Mouse (Mus musculus) gastrocnemius, postnatal 25 days (tissue): ENCODE measurements around the gene Tmigd1. TPM values are rescaled to one million over a fixed set of nuclear protein-coding genes. Genes with fewer than 3 reads are reported as not detected.

Experiments
- DNase-seq: peaks from one replicate; pipeline ENCODE4 v3.0.0; 2022
- long read RNA-seq, 2 experiments: library from polyadenylated mRNA; stranded (forward); transcript quantifications; one replicate each; pipeline ENCODE4 v2.0.0; 2021
- total RNA-seq, 2 experiments: library from RNA; stranded (reverse); gene quantifications; 1 replicate in 1 of 2; 2 replicates in 1 of 2; pipeline ENCODE4 v1.2.3; 2021

Tmigd1 gene
- not detected for total RNA-seq
- long read RNA-seq, experiment 1, result 0 reads
- long read RNA-seq, experiment 2, partial matches to known transcripts, result 0 of 1 reads
- long read RNA-seq, experiment 2, other reads (novel, unspliced or antisense), result 1 of 1 reads

DNA sequence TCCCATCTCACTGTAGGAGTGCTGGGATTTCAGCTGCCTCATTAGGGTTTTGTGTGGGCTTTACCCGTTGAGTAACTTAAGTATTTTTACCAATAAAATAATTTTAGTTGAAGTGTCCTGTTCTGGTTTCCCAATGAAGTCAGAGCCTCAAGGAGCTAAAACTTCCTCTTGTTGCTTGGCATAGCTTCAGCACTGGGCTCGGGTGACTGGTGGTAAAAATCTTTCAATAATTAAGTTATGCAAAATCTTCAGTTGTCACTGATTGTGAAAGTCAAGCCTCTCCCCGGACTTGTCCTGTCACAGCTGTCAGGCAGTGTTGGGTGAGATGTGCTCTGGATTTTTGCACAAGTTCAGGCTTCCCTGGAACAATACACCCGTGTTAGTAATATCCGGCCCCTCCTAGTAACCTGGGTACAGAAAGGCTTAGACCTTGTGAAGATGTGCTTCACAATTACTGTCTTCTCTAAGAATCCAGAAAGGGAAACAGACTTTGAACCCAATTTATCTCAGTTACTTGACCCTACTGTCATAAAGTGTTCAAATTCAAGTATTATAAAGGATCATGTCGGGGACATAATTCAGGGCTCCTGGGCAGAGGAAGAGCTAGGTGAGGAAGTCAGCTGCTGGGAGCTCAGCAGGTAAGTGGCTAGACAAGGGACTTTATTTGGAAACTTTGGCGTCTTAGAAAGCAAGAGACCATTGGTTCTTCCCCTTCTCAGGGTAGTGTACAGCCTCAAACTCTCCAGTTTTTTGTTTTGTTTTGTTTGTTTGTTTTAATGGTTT is at the start of gene Tmigd1:
Gene Tmigd1 (plus strand): TSS at position 581 of the 783 bp plus-strand sequence.
- no peak for DNase-seq

DNA sequence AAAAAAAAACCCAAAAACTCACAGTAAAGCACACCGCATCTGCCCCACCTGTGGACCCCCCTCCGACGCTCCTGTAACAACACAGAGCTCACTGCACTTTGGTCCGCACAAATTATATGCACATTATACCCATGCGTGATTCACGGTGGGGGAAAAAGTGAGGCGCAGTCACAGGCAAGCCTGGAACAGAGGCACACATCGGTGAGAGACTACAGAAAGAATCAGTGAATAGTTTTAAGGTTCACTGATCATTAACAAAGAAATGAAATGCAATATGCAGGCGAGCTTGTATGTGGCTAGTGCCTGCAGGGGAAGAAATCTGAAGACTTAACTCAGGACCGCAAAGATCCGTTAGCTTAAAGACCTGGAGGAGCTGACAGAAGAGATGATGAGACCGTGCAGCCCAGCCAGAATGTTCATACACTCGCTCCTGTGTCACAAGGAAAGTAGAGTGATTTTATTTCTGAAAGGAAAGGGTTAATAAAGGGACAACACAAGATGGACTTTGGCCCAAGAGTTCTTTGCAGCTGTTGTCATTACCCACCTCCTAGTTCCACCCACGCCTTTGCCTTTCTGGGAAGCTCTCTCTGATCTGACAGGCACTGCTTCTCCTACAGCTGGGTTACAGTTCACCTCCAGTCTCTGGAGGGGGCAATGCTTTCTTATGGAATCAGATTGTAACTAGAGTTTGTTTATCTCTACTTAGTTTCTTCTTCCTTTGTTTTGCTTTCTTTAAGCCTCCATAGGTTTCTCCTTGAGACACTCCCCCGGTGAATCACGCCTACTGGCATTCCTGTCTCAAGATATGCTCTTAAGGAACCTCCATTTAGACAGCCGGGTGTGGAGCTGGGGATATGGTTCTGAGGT is 47.3 kb upstream of the Tmigd1 start:
- no peak for DNase-seq

DNA sequence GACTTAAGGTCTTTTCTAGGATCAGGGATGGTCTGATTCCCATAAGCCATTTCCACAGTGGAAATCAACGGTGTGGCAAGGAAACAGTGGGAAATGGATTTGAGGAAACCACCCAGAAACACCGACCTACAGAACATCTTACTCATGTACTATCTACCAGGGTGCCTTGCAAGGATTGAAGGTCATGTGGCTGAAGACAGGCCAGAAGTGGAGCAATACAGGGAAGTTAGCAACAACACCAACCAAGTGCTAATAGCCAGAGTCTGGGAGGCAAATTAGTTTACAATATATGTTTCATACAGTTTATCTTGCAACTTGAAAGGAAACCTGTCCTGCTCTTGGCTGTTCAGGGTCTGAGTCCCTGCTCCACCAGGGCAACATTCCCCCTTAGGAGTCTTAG is 45.4 kb upstream of the Tmigd1 start:
- no peak for DNase-seq

DNA sequence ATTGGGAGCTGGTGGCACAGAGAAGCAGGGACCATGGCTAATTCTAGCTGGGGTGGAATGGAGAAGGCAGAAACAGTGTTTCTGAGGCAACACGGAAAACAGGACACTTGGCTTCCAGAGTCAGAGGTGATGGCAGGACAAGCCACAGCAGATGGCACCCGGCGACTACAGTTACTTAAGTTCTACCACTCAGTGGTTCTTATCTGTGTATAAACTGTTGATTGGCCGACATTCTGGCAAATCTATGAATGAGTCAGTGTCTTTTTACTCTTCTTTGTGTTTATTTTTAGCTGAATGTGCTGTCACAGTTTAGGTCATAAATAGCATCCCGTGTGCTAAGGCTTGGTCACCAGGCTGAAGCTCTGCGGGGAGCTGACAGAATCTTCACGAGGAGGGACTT is 44.8 kb upstream of the Tmigd1 start:
- no peak for DNase-seq

DNA sequence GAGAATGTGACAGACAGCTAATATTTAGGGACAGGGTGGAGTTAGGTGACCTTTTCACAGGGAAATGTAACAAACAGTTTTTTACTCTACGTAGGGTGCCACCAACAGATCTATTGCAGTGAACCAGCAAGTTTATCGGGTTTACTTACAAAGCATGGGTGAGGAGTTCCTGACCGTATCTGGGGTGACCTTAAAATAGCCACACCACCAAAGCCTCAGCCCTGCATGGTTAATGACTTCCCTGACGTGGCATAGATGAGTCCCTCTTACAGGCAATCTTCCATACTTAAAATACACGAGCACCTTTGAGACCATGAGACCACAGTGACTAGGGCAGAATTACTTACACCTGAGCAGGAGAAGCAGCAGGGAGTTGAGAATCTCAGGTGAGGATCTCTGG is 43.2 kb upstream of the Tmigd1 start:
- DNase-seq, result no peak

DNA sequence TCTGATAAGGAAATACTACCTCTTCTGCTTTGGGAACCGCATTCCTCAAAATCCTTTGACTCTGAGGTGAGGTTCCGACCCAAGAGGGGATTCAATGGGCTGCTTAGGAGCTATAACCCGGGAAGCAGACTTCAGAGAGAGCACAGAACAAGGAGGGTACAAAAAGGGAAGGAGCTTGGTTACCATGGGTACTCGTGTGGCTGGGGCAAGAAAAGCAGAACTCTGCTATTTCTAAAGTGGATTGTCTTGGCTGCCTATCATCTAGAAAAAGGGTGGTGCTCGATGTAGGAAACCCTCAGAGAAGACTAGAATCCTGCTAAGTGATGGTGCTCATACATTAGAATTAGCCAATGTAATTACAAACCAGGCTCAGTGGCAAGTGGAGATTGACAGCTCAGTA is 42.7 kb upstream of the Tmigd1 start:
- DNase-seq, result no peak

DNA sequence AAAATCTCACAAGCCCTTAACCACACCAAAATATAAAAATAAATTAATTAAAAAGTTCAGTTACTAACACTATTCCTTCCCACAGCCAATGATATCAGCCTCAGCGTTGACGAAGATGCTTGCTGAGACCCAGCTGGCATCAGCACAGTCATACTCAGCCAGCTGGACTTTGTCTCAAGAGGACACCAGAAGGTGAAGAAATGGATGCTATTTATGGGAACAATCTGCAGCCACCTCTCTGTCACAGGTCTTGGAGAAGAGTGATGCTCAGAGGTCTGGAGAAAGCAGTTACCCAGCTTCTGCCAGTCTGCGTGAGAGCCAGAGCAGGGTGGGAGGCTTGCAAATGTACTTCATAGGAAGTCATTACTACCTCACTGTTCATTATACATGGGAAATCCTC is 40.8 kb upstream of the Tmigd1 start:
- DNase-seq, result no peak

DNA sequence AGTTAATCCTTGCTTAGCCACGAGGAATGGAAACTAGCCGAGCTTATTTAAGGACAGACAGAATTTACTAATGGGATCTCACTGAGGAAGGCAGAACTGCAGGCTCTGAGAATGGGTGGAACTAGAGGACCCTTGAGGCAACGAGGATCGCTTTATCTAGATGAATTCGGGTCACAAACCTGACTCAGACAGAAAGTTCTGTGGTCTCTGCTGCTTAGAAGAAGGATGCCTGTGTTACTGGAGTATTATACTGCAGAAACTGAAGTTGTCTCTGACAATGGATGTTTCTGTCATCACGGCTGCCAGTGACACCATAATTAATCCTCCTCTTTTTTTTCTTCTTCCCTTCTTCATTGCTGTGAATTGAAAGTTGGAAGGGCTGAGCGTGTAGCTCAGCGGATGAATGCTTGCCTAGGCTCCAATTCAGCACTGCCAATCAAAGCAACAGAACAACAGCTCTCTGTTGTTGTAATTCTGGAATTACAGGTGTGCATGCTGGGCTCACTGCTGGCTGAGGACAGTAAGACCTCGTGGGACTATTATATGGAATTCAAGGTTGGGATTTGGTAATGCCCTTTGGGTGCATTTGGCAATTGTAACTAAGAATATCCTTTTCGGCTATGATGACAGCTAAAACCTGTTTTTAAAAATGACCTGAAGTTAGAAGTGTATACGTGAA is 29.3 kb upstream of the Tmigd1 start:
- no peak for DNase-seq

DNA sequence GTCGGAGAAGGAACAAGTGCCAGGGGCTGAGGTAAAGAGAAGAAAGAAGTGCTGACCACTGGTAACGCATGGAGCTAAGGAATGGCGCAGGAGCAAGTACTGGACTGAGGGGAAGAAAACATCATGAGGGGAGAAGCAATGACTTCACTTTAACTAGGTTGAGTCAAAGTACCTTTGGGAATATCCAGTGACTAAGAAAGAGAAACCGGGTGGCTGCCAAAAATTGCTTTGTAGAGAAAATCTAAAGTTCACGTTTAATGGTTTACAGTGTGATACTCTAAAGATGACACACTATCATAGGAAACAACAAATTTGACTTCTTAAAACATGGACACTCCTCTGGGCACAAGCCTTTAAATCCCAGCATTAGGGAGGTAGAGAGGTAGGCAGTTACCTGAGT is 28.1 kb upstream of the Tmigd1 start:
- no peak for DNase-seq

DNA sequence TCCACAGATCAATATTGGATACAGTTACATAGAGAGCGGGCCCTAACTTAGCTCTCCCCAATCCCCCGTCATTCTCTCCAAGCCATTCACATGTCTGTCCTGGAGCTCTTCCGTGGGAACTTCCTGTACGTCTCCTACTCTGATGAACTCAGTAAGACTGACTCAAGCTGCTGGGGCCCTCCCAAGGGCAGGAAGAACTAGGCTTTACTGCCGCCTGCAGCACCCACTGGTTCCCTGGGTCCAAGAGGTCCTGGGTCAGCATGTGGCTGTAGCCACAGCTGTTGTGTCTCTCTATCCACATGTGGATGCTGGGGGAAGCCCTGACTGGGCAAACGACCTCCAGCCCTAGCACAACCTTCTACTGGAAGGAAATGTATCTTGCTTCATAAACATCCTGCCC is 27.2 kb upstream of the Tmigd1 start:
- DNase-seq, result no peak

DNA sequence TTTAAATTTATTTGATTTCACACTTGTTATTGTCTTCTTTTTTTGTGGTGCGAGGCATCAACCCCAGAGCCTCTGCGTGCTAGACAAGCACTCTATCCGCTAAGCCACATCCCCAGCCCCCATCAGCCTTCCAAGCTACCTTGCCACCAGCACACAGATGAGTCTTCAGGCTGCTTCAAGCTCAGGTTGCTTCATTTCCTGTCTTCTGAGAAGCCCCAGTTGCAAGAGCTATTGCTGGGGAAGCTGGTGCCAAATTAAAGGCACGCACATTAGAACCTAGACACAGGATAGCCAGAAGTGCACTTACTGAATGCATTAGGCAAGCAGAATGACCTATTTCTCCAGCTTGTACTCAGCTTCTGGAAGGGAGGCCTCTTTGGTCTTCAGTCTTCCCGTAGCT is 22.1 kb upstream of the Tmigd1 start:
- DNase-seq, result no peak

DNA sequence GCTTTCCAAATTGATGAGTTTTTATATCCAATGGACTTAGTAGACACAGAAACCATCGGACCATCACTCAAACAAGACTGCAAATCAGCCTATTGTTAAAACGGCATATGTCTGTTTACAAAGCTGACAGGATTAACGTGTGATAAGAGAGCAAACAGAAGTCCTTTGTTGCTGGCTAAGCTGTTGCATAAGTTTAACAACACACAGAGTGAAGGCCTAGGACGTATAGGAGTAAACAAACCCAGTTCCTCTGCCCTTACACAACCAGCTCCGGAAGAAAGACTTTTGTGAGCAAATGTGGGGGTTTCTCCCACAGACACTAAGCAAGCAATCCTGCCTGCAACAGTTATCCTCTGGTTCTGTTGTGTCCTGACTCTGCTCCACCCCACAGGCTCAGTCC is 17.5 kb upstream of the Tmigd1 start:
- no peak for DNase-seq

DNA sequence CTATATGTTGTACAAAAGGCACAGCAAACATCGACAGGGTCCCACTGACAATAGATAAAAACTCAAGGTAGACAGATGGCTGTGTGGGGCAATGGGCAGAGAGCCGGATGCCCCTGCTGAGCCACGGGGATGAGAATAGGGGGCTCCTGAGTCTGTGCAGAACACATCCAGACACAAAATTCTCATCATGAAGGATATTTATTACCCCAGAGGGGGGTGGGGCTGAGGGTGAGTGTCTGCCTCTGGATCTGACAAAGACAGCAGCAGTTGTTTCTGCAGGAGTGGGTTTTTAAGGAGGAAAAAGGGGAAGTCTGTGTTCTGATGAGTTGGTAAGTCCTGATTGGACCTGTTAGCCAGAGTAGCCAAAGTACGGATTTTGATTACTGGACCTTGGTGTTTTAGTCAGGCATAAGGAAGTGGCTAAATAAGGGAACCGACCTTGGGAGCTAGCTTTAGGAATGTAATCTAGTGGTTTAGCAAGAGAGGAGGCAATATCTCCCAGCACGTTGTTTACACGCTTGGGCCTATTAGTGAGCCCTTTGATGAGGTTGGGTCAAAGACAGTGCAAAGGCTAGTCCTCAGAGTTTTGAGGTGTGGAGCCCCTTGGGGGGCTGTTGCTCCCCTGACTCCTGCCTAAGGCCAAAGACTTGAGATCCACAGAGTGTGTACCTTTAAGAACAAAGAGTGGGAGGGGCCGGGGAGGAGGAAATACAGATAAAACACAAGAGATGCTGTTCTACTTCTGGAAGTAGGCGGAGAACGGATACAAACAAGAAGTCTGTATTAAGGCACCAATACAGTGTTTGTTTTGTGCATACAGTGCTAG is 12.4 kb upstream of the Tmigd1 start:
- DNase-seq, result peak; percentile 20

DNA sequence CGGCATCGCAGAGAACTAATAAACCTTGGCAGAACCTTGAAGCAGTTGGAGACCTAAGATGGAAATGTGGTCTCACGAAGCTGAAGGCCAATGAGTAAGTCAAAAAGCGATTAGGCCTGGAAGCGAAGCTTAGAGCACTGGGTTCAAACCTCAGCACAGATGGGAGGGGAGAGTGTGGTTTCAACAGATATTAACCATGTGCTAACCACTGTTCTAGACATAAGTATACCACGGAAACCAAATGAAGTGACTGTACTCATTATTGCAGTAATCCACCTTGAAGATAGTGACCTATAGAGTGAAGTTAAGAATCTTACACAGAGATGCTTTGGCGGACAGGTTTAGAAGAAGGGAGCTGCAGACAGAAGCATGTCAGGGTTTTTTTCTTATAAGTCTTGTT is 10.8 kb upstream of the Tmigd1 start:
- no peak for DNase-seq

DNA sequence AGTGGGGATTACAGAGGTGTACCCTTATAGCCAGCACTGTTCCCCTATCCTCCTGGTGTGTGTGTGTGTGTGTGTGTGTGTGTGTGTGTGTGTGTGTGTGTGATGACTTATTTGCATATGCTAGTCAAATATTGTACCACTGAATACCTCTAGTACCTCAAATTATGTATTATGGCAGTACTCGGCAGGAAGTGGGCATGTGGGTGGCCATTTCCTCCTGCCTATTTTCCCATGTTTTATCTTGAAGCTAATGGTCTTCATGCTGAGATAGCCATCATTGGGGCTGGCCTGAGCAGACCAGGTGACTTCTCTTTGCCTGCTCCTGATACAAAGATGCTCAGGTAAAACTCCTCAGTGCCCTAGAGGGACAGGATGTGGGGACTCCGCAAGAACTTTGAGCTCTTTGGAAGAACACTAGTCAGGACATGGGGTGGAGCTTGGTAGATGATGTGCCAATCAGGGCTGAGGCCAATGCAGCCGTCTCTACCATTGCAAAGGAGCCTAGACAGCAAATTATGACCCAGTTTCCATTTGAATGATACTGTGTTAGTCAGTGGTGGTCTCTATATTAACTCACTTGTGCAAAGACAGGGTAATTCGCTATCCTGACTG is 10.1 kb upstream of the Tmigd1 start:
- no peak for DNase-seq

DNA sequence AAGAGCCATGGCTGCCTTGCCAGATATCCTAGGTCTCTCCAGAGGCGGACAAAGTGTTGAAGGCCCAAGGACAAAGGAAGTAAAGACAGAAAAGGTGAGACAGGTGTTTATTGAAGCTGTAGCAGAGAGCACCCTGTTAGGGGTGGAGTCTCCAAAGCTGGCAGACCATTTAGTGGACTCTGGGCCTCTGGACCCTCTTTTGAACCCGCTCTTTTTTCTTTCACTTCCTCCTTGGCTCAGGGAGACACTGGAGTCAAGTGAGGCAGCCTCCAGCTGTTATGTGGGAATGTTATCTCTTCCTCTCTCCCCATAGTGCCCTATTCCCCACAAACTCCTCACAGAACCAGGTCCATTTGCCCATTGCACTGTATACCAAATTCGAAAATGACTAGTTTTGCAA is 9.0 kb upstream of the Tmigd1 start:
- no peak for DNase-seq

DNA sequence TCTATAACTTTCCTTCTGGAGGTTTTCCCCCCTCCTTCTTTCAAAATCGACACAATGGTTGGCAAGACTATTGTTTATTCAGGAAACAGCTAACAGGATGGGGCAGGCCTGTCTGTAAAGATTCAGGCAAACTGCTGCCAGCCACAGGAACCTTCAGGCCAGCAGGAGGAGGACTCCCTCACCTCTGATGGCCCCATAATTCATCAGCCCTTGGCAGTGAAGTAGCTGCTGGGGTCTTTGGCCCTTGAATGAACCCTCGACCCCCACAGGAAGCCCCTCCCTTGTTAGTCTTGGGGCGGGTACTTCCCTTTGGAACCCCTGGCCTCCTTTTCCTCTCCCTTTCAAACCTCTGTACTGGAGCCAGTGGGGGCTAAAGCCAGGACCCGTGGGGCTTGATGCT is 8.4 kb upstream of the Tmigd1 start:
- peak; percentile 20 for DNase-seq

DNA sequence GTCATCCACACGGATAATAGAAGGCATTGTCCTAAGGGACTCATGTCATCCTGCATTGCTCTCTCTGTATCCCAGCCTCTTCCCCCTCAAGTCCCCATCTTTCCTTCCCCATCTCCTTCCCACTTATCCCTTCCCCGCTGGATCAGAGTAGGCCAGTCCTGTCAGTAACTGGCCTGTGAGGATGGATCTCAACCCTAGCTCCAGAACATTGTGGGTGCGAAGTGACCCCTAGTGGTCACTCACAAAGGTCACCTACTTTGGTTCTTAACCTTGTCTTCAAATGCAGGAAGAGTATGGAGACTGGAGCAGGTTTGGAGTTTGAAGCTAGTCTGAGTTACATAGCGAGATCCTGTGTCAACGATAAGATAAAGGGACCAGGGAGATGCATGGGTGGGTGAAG is 7.7 kb upstream of the Tmigd1 start:
- peak; percentile 26 for DNase-seq

DNA sequence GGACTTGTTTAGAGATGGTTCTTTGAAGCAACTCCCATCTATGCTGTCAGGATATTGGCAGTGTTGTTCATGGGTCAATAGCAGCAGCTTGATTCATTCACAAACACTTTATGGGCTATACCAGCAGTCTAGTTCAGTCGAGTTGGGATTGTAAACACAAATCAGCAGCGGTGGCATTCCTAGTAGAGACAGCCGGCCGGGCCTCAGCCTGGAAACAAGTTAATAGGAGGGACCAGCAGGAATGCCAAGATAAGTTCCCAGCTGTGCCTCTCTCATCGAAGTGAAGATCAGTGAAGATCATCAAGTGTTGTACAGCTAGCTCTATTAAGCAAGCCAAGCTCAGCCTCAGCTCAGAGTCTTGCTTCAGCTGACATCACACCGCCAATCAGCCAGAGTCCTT is 5.6 kb upstream of the Tmigd1 start:
- no peak for DNase-seq

DNA sequence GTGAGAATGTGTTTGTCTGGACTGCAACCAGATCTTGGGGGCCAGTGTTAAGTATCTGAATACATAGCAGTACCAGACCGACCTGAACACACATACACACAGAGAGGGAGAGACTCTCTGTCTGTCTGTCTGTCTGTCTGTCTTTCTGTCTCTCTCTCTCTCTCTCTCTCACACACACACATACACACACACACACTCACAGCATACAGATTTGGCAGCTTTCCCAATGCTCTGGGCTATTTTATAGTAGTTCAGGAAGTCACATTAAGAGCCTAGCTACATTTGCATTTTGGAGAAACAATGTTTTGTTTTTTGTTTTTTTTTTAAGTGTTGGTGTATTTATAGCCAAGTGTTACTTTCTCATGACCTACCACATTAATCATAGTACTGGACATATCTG is 4.8 kb upstream of the Tmigd1 start:
- DNase-seq, result no peak

DNA sequence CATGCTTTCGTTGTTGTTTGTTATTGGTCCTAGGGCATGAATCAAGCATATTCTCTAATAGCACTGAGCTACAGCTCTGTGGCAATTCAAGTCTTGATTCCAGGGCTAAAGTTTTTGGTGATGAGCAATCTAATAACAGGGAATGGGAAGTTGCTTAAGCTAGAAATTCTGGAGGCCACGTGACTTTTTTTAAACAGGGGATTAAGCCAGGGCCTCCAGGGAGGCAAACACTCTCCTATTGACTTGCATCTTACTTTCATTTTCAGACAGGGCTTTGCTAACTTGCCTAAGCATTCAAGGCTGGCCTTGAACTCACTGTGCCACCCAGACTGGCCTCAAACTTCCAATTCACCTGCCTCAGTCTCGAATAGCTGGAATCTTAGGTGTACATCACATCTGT is 4.1 kb upstream of the Tmigd1 start:
- no peak for DNase-seq

DNA sequence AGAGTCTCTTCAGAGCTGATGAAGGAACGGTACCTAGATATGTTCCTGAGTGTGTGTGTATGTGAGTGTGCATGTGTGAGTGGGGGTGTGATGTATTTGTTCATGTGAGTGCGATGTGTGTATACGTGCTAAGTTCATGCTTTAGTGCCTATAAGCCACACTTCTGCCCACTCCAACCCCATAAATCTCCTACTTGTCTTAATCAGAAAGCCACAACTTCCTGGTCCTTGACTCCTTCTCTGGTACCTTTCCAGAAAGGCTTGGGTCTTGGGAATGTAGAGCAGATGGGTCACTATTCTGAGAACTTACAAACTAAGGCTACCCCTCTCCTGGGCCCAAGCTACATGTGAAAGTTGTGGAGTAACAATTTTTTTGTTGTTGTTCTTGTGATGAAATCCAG is 3.2 kb upstream of the Tmigd1 start:
- DNase-seq, result no peak
